13 mouse cellular contexts compared by ENCODE assay signal in genomic region chr14:121047780-121048179, GRCm38 (mm10). TPM values are rescaled to one million over a fixed set of nuclear protein-coding genes. Genes with fewer than 3 reads are reported as not detected.
"Had no signal": no experiment of that assay in that cellular context is flagged by ENCODE, and none has a peak within 500 bp of the region (broad histone marks: within the 10 kb centered on the region; RNA-seq: fewer than 3 reads in every experiment).

No protein-coding gene starts in this region.

- H3K9ac ChIP-seq: liver, embryonic 13.5 days had no signal

- DNase-seq: kidney, postnatal 10 days; kidney, postnatal 36 days; layer of hippocampus, postnatal 36 days; liver, embryonic 13.5 days; lung, adult 2 months; lung, postnatal 14 days; lung, postnatal 4 days; midbrain, embryonic 14.5 days; thymus, adult 18-20 months; thymus, postnatal 36 days had no signal

- H3K9me3 ChIP-seq: liver, embryonic 13.5 days had no signal

- H3K27ac ChIP-seq: left cerebral cortex, adult 2 months; liver, embryonic 13.5 days had no signal

- H3K36me3 ChIP-seq: liver, embryonic 13.5 days had no signal

- H3K4me2 ChIP-seq: liver, embryonic 13.5 days; midbrain, embryonic 11.5 days had no signal

- H3K27me3 ChIP-seq: liver, embryonic 13.5 days had no signal

- H3K4me3 ChIP-seq: left cerebral cortex, adult 2 months; liver, embryonic 13.5 days had no signal

RNA-seq across cellular contexts. Expression of gene Farp1, which starts 12.8 kb away (rescaled TPM):
- total RNA-seq: megakaryocyte-erythroid progenitor cell, adult 5-6 weeks had no signal
